Mouse (Mus musculus): Measurements from ENCODE around the gene Vmn2r70.

The Vmn2r70 gene

GRCm38 (mm10) chr7:85569092-85569491 lies at the start of gene Vmn2r70:
TSS of gene Vmn2r70 (minus strand) at chr7:85569192.
- no peak for DNase-seq

DNA sequence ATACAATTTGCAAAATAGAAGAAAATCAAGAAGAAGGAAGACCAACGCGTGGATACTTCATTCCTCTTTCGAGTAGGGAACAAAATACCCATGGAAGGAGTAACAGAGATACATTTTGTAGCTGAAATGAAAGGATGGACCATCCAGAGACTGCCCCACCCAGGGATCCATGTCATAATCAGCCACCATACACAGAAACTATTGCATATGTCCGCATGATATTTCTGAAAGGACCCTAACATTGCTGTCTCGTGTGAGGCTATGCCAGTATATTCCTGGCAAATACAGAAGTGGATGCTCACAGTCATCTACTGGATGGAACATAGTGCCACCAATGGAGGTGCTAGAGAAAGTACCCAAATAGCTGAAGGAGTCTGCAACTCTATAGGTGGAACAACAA lies 6.2 kb downstream of the Vmn2r70 start, which contains the start of gene Vmn2r71:
Gene Vmn2r71, plus strand, starts transcription at position 301 of the 400 bp plus-strand sequence.
- DNase-seq = no peak

DNA sequence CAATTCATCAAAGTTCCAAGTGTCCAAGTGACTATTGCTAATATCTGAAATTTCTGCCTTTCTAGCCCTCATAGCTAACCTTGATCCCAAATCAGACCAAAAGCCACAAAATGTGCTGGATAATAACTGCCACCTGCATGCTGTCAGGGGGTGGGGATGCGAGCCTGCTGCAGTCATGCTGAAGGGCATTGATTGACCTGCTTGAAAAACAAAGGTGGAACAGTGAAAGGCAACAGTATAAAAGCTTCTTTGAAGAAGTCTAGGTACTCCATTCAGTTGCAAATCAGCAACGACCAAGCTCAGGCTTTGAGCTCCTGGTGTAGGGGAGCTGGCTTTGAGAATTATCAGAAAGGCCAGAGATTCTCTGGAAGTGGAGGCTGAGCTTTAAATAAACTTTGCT lies 25.9 kb downstream of the Vmn2r70 start:
- DNase-seq = no peak

- no peak for DNase-seq
Measured at GRCm38 (mm10) chr7:85542108-85542507, 26.9 kb downstream of the Vmn2r70 start.

All from lung, postnatal 4 days (tissue).